Mouse (Mus musculus): ENCODE measurements at regions not wholly inside any gene's neighbourhood (a gene's known extent, or its start where the extent isn't known, plus 50 kb on each side); places are given as distances from the start of the nearest gene placed in this dataset.

DNA sequence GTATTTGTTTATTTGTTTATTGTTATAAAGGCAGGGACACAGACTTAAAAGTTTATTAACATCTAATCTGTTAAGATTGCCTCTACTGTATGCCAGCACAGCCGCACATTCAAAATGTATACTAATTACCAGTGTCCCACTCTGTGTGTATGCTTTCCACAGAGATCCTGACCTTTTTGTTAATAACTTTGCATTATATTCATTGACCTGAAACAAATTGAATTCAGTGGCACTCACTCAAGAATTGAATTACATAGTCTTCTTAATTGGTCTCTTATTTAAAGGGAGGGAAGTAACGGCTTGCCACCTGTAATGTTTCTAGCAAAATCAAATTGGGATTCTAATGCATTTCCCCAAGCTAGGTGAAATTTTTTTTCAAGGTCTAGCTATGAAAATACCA is 111.3 kb upstream of the Kiz start:
- TF ChIP-seq CTCF (IDR thresholded peaks at IDR 0.05; ENCODE audit: low read depth, low read length), result no peak
- no peak for TF ChIP-seq POLR2A (IDR thresholded peaks at IDR 0.05; ENCODE audit: extremely low read depth, insufficient read depth, low read length)
